Mouse (Mus musculus) liver, embryonic 12.5 days (tissue): ENCODE data around the gene Utf1. TPM values are rescaled to one million over a fixed set of nuclear protein-coding genes. Genes with fewer than 3 reads are reported as not detected.

Source experiments
- ATAC-seq: fragments of 200-750 bp; cut with Nextera tagmentation; 2 replicates; pipeline ENCODE4 v1.8.0; 2017; ENCODE audit warnings: moderate number of reproducible peaks, mild to moderate bottlenecking, moderate library complexity
- H3K27ac ChIP-seq: fragments of 300-500 bp; sonication (generic); 2 replicates; pipeline ENCODE4 v1.5.1; 2016; ENCODE audit warnings: mild to moderate bottlenecking
- H3K27me3 ChIP-seq: fragments of 300-500 bp; sonication (generic); replicated peaks from 2 replicates; pipeline ENCODE4 v1.6.1; 2016; ENCODE audit warnings: mild to moderate bottlenecking, moderate library complexity
- H3K36me3 ChIP-seq: fragments of 300-500 bp; sonication (generic); 2 replicates; pipeline ENCODE4 v1.6.1; 2016; ENCODE audit warnings: mild to moderate bottlenecking, moderate library complexity
- H3K4me1 ChIP-seq: fragments of 300-500 bp; sonication (generic); 2 replicates; pipeline ENCODE4 v1.6.1; 2016
- H3K4me2 ChIP-seq: fragments of 300-500 bp; sonication (generic); 2 replicates; pipeline ENCODE4 v1.6.1; 2016; ENCODE audit warnings: mild to moderate bottlenecking, moderate library complexity
- H3K4me3 ChIP-seq: fragments of 300-500 bp; sonication (generic); 2 replicates; pipeline ENCODE4 v1.5.1; 2016; ENCODE audit warnings: mild to moderate bottlenecking, moderate library complexity
- H3K9ac ChIP-seq: fragments of 300-500 bp; sonication (generic); 2 replicates; pipeline ENCODE4 v1.6.1; 2016; ENCODE audit warnings: mild to moderate bottlenecking, moderate library complexity
- H3K9me3 ChIP-seq: fragments of 300-500 bp; sonication (generic); replicated peaks from 2 replicates; pipeline ENCODE4 v1.6.1; 2016; ENCODE audit warnings: mild to moderate bottlenecking, moderate library complexity
- WGBS: fragments of 180-500 bp; shearing (Covaris S2); methylation state at CpG from one replicate; pipeline ENCODE4 v1.1.7; 2016; ENCODE audit not compliant: insufficient replicate concordance; 5-methylcytosine and 5-hydroxymethylcytosine counted together
- polyA plus RNA-seq: library from polyadenylated mRNA; unstranded; fragments of >200 nt; fragmentation: Nextera tagmentation; extraction: Ambion mirVana; gene quantifications from 2 replicates; pipeline ENCODE4 v1.2.1, GENCODE M21; 2016

Gene Utf1
- polyA plus RNA-seq, 1 experiment from 2014 or later = not detected

GRCm38 (mm10) chr7:139979011-139979719 is 35.6 kb downstream of the Utf1 start:
- peak; percentile 51; the same call in 1 of the 2 replicates for ATAC-seq
- Histone ChIP-seq H3K4me1 (peaks cover 19% of the 10 kb centered on the region), H3K27ac (no peak overlapping the region), H3K27me3 (peaks cover 19% of the 10 kb centered on the region), H3K36me3 (no peaks in the 10 kb centered on the region), H3K9ac (no peak overlapping the region), H3K4me3 (peak overlapping the region; percentile 60), H3K4me2 (peak overlapping the region; percentile 84), H3K9me3 (no peaks in the 10 kb centered on the region)
- 28% methylated on average over 13 of the region's 13 CpGs for WGBS

GRCm38 (mm10) chr7:139980778-139981177 is 37.2 kb downstream of the Utf1 start:
- Histone ChIP-seq H3K4me3 (no peak overlapping the region), H3K4me1 (peaks cover 19% of the 10 kb centered on the region), H3K36me3 (no peaks in the 10 kb centered on the region), H3K4me2 (no peak overlapping the region), H3K27ac (no peak overlapping the region), H3K9me3 (no peaks in the 10 kb centered on the region), H3K9ac (no peak overlapping the region), H3K27me3 (peaks cover 13% of the 10 kb centered on the region)
- ATAC-seq = no peak
- 39% methylated on average over 3 of the region's 3 CpGs for WGBS

GRCm38 (mm10) chr7:139982058-139982457 is 38.5 kb downstream of the Utf1 start:
- peaks cover 19% of the 10 kb centered on the region for H3K4me1 ChIP-seq
- no peak overlapping the region for H3K4me3 ChIP-seq
- H3K9ac ChIP-seq = no peak overlapping the region
- no peak overlapping the region for H3K4me2 ChIP-seq
- WGBS = 70% methylated on average over 11 of the region's 11 CpGs
- no peaks in the 10 kb centered on the region for H3K9me3 ChIP-seq
- H3K27me3 ChIP-seq = peaks cover 13% of the 10 kb centered on the region; the same call in 1 of the 2 replicates
- H3K36me3 ChIP-seq = no peaks in the 10 kb centered on the region
- ATAC-seq = no peak
- no peak overlapping the region for H3K27ac ChIP-seq

- WGBS = 80% methylated on average over 11 of the region's 11 CpGs
- peaks cover 4% of the 10 kb centered on the region; the same call in 1 of the 2 replicates for H3K27me3 ChIP-seq
- H3K9ac ChIP-seq = no peak overlapping the region
These were observed 40.9 kb downstream of the Utf1 start for GRCm38 (mm10) chr7:139984505-139984904.

GRCm38 (mm10) chr7:139988272-139988671 is 44.7 kb downstream of the Utf1 start:
- no peaks in the 10 kb centered on the region for H3K27me3 ChIP-seq
- WGBS = 58% methylated on average over 9 of the region's 9 CpGs

More at GRCm38 (mm10) chr7:139984505-139984904, 40.9 kb downstream of the Utf1 start:
- no peak overlapping the region for H3K4me3 ChIP-seq
- no peak overlapping the region for H3K27ac ChIP-seq
- ATAC-seq = no peak
- peaks cover 4% of the 10 kb centered on the region; the same call in 1 of the 2 replicates for H3K4me1 ChIP-seq
- no peak overlapping the region for H3K4me2 ChIP-seq
- H3K36me3 ChIP-seq = no peaks in the 10 kb centered on the region
- H3K9me3 ChIP-seq = no peaks in the 10 kb centered on the region

GRCm38 (mm10) chr7:139990864-139991394 is 47.3 kb downstream of the Utf1 start:
- no peak overlapping the region for H3K27ac ChIP-seq
- H3K4me3 ChIP-seq = no peak overlapping the region
- H3K4me2 ChIP-seq = no peak overlapping the region
- H3K9me3 ChIP-seq = no peaks in the 10 kb centered on the region
- no peak overlapping the region for H3K9ac ChIP-seq
- 52% methylated on average over 8 of the region's 8 CpGs for WGBS
- H3K27me3 ChIP-seq = no peaks in the 10 kb centered on the region
- H3K36me3 ChIP-seq = peaks cover 12% of the 10 kb centered on the region
- ATAC-seq = no peak
- H3K4me1 ChIP-seq = no peaks in the 10 kb centered on the region

More at GRCm38 (mm10) chr7:139988272-139988671, 44.7 kb downstream of the Utf1 start:
- H3K9me3 ChIP-seq = no peaks in the 10 kb centered on the region
- no peak overlapping the region for H3K4me3 ChIP-seq
- H3K4me2 ChIP-seq = no peak overlapping the region
- no peaks in the 10 kb centered on the region for H3K4me1 ChIP-seq
- no peak overlapping the region for H3K9ac ChIP-seq
- no peaks in the 10 kb centered on the region for H3K36me3 ChIP-seq
- no peak overlapping the region for H3K27ac ChIP-seq
- no peak for ATAC-seq

- ATAC-seq = peak; percentile 70
- Histone ChIP-seq H3K9me3 (no peaks in the 10 kb centered on the region), H3K4me1 (no peaks in the 10 kb centered on the region), H3K4me3 (no peak within 1 kb of the TSS), H3K27me3 (no peaks in the 10 kb centered on the region), H3K4me2 (no peak within 1 kb of the TSS), H3K27ac (no peak within 1 kb of the TSS), H3K9ac (no peak within 1 kb of the TSS), H3K36me3 (peaks cover 26% of the 10 kb centered on the region)
- WGBS = 23% methylated on average over 7 of the region's 7 CpGs
These were observed 48.8 kb downstream of the Utf1 start, which contains the start of gene Adam8 for GRCm38 (mm10) chr7:139992406-139992805. Gene Adam8, minus strand, starts transcription at chr7:139992562.

GRCm38 (mm10) chr7:139993532-139993931 is 49.9 kb downstream of the Utf1 start:
- no peak overlapping the region for H3K27ac ChIP-seq

GRCm38 (mm10) chr7:139994202-139994601 is 50.6 kb downstream of the Utf1 start:
- H3K4me1 ChIP-seq = no peaks in the 10 kb centered on the region
- H3K4me3 ChIP-seq = no peak overlapping the region
- 63% methylated on average over 4 of the region's 4 CpGs for WGBS
- H3K4me2 ChIP-seq = no peak overlapping the region
- ATAC-seq = no peak
- H3K36me3 ChIP-seq = peaks cover 44% of the 10 kb centered on the region
- no peaks in the 10 kb centered on the region for H3K9me3 ChIP-seq
- no peak overlapping the region for H3K27ac ChIP-seq
- no peaks in the 10 kb centered on the region for H3K27me3 ChIP-seq
- no peak overlapping the region for H3K9ac ChIP-seq

More at GRCm38 (mm10) chr7:139993532-139993931, 49.9 kb downstream of the Utf1 start:
- Histone ChIP-seq H3K9ac (no peak overlapping the region), H3K4me2 (no peak overlapping the region), H3K4me1 (no peaks in the 10 kb centered on the region), H3K36me3 (peaks cover 38% of the 10 kb centered on the region), H3K4me3 (no peak overlapping the region), H3K9me3 (no peaks in the 10 kb centered on the region), H3K27me3 (no peaks in the 10 kb centered on the region)
- no peak for ATAC-seq
- 79% methylated on average over 6 of the region's 6 CpGs for WGBS

GRCm38 (mm10) chr7:139994676-139995075 is 51.1 kb downstream of the Utf1 start:
- 29% methylated on average over 3 of the region's 3 CpGs for WGBS
- Histone ChIP-seq H3K4me2 (no peak overlapping the region), H3K4me3 (no peak overlapping the region), H3K27me3 (no peaks in the 10 kb centered on the region), H3K9me3 (no peaks in the 10 kb centered on the region), H3K9ac (no peak overlapping the region), H3K27ac (no peak overlapping the region), H3K36me3 (peaks cover 49% of the 10 kb centered on the region), H3K4me1 (no peaks in the 10 kb centered on the region)
- ATAC-seq = 0 out of 2 replicates have a peak, but pooled peaks have one; percentile 33
